Mouse (Mus musculus): ENCODE results near the gene Selp.

The Selp gene

DNA sequence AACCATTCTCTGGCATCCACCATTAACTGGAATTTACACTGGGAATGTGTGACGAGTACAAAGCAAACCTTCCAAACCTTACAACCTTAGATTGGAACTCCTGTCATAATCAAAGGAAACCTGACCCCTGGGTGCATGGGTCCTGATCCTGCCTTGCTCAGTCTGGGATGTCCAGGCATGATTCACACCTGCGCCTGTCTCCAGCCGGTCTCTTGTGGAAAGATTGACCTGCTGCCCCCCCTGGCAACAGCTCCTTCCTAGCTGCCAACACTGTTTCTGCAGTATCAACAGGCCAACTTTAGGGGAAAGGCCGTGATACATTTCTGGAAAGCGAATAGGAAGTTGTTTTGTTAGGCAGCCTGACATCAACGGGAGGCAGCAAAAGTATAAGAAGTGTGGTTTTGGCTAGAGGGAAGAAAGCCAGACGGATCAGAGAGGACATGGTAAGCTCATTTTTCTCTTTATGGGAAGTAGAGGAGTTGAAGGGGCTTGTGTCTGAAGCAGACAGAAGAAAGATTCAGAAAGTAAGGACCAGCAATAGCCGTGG is at the start of gene Selp:
Gene Selp (plus strand): TSS at position 318 of the 547 bp plus-strand sequence.
- DNase-seq: no peak

DNA sequence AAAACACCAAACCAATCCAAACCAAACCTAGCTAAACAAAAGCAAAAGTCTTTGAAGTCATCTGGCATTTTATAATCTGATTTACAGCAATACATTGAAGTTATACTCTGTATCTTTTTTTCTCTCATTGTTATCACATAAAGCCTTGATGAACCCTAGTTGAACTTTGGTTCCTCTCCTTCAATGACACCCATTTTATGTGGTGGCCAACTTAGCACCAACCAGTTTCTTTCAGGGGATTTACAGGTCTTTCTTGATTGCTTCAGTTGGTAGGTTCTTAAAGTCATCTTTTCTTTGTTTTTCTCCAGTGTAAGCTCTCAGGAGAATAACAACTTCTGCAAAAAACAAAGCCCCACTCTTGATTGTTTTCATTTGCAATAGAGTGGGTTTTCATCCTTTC is 45.8 kb upstream of the Selp start:
- DNase-seq: no peak

DNA sequence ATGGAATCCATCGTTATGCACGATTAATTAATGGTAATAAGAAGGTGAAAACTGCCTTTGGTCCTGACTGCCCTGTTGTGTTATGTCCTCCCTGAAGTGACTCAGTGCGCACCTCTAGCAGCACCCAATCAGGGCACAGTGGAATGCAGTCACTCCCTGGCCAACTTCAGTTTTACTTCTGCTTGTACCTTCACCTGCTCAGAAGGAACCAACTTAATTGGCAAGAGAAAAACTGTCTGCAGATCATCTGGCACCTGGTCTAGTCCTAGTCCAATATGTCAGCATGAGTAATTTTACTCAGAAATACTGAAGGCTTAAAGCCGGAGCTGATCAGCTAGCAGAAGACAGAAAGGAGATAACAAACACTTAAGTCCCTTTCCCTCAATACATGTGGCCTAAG is 44.6 kb upstream of the Selp start:
- no peak for DNase-seq

DNA sequence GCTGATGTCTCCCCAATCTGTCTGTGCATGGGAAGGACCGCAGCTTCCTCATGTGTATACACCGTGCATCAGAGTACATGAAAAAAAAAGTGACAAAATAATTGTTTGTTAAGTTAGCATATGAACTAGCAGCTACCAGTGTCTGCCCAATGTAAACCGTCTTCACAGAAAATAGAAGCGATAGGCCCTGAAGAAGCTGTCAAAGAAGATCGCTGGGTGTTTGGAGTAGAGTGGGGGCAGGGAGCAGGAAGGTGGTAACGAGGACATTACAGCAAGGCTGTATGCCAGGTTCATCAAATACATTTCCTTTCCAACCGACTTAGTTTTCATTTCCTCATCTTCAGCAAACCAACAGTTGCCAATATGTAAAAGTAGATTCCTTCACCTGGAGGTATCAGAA is 44.0 kb upstream of the Selp start:
- peak; percentile 29 to 71 for DNase-seq

DNA sequence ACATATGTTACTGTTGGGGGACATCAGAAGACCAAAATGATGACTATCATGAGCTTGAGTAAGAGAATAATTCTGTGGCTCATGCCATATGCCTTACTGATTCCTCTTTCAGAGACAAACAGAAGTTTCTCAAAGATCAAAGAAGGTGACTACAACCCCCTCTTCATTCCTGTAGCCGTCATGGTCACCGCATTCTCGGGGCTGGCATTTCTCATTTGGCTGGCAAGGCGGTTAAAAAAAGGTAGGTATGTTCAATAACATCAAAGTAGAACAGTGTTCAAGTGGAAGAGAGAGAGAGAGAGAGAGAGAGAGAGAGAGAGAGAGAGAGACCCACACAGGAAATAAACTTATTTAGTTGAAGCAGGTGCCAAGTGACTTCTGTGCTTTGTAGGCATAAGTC is 43.1 kb upstream of the Selp start:
- DNase-seq: peak in 1 of 2 experiments; percentile 32

DNA sequence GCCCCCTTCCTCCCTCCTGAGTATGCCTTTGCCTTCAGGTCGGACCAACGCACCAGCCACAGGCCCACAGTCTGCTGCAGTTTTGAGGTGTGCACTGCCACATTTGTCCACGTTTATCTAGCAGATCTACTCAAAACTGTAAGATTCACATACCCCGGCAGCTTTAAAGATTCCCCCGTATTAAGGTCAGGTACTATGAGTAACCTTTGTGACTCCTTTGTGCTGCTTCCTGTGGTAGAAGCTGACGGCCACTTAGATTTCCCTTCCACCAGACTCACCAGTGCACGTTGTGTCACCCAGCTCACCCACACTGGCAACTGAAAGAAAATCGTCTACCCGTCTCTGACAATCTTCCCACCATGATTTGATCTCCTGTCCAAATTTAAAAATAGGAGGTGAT is 42.0 kb upstream of the Selp start:
- no peak for DNase-seq

DNA sequence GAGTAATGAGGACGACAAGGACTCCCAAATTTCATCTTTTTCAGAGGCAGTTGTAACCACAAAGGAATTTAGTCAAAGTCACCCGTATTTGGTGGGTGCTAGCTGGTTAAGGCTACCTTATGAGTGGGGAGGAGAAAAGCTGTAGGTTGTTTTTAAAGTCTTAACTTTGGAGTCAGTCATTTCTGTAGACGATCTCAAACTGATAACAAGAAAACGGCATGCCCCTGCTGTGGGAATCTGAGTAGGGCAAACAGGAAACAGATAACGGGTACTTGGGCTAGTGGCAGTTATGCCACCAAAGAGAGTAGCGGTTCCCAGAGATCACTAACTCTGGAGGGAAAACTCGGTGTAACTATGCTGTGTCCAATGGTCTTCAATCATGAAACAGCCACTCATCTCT is 41.3 kb upstream of the Selp start:
- no peak for DNase-seq

DNA sequence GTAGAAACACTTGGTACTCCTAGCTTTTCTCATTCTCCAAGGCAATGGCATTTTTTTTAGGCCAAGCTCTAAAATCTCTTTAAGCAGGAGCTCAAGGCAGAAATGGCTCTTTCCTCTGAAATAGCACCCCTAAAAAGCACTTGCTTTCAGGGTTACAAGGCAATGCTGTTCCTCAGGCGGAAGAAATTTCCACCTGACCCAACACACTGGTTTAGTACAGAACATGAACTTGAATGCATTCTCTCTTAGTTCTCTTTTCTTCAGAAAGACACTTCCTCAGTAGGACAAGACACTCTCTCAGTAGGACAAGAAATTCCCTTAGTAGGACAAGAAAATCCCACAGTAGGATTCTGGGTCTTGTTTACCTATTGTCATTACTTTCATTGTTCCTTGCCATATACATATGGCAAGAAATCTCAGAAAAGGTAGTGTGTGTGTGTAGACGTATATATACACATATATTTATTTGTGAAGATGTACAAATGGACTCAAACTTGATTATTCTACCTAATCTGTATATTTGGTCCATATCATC is 40.4 kb upstream of the Selp start:
- no peak for DNase-seq

DNA sequence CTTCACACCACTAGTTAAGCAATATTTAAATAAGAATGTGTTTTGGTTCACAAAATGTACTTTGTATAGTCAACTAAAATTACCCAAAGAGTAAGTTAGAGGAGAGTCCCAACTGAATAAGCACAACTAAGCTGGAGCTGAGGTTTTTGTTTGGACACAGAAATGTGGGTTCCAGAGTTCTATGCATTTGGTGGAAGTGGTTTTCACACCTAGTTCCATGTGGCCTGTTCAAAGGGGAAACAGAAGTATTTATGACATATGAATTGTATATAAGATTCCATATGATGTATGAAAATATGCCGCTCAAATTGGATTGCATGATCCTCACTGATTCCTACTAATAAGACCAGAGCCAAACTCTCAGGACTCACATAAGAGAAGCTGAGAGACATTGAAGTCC is 39.6 kb upstream of the Selp start:
- no peak for DNase-seq

DNA sequence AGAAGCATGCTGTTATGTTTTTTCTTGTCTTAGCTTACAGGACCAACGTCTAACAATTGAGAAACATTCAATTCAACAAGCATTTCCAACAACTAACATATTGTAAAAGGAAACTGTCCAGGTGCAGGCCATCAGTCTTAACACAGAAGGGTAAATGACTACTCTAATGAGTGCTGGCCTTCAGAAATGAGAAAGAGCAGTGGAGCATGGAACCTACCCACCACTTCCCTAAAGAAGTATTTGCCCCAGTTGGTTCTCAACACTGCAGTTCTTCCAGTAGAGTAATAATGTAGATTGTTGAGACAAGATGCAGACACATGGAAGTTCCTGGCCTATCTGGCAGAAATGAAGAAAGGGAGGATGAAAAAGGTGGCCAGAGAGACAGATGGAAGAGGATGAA is 38.6 kb upstream of the Selp start:
- DNase-seq: no peak

DNA sequence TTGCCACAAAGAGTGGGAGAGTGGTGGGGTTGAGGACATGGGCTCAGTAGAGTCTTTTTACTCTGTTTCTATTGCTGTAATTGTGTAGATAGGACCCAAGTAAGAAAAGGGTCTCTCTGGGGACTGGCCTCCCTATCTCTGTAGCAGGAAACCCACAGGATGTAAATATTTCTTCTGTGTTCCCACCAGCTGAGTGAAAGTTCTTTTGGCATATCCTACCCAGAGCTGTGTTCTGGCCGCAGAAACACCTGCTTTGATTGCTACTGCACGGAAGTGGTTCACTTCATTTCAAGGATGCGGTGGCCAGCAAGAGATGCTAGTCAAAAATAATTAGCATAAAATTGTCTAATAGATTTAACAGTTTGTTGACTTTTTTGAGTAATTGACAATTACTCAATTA is 38.0 kb upstream of the Selp start:
- peak in 1 of 2 experiments; percentile 51 for DNase-seq

DNA sequence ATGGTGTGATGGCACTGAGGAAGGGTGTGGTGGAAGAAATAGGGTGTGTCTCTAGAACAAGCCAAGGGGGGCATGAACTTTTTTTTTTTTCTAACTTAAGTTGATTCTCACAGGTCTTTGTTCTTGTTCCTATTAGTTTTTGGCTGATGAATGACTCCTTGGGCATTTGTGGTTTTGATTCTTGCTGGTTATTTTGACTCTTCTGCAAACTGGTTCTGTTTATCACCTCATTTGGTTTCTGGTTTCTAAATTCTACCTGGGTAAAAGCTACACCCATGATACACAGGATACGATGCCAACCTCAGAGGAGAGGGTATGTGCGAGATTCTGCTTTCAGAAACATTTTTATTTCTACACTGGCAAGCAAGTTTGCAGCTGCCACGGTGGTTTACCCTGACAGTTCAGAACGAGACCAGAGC is 36.7 kb upstream of the Selp start:
- peak in 1 of 2 experiments; percentile 36 for DNase-seq

DNA sequence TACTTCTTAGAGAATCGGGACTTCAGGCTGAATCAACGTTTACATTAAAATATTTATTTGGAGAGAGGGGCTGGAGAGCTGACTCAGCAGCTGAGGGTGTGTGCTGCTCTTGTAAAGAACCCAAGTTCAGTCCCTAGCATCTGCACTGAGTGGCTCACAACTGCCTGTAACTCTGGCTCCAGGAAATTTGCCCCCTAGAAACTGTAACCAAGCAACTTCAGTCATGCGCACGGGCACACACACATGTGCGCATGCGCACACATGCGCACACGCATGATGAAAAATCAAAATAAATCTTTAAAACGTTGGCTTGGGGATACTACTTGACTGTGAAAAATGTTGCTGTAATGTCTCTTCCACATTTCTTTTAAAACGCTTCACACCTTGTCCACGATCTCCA is 36.0 kb upstream of the Selp start:
- DNase-seq: no peak

DNA sequence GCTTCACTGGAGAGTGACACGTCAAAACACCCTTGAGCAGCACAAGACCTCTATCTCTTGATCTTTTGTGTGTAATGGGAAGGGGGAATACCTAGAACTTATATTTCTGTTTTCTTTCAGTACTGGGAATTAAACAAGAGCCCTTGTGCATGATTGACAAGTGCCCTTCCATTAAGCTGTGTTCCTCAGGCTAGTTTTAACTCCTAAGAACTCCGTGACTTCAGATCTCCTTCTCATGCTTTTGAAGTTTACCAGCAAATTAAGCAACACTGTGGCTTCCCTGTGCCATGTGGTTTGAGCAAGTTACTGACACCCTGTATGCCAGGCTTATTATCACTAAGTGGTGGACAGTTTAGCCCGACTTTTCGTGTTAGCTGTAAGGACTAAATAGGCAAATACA is 32.0 kb upstream of the Selp start:
- DNase-seq: no peak

DNA sequence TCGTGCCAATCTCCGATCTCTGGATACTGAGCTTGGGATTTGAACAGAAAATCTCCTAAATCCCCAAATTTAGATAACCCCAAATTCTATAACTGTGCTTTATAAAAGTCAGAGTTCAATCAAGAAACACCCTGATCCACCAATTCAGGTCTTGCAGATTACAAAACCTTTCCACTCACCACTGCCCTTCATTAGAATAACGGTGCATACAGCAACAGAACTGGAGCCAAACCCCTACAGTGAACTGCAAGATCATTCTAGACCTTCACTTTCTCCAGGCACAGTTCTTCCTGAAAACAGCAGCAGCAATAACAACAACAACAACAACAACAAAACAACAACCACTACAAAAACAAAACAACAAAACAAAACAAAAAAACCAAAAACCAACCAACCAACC is 28.3 kb upstream of the Selp start:
- DNase-seq: no peak

DNA sequence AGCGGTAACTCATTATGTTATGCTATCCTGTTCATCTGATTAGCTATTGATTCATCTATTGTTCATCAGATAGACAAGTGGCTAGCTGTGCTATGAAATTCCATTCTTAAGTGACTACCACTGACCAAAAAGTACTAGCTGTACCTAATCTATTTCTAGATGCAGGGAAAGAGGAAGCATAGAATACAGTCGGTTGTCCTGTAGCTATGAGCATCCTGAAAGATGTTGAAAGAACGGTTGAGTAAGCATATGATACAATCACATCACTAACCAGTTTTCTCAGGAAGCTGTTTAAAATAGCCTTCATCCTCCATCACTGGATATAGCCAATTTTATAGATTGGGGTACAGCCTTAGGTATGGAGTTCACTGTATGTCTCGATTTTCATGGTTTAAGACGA is 27.2 kb upstream of the Selp start:
- DNase-seq: no peak

DNA sequence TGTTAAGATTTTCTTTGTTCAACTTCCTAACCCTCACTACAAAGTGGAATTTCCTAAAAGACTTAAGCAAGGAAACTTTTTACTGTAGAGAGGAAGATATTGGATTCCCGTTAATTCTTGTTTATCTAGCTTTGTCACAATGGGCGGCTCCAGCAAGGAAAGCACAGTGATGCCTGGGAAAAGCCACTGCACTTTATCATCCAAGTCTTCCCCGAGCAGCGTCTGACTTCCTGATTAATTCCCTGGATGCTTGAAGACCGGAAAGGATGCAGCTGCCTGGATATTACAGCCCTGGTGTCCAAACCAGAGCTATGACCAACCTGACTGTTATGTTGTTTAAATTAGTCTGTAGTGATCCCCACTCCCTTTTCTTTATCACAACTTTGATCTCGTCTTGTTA is 18.3 kb upstream of the Selp start:
- no peak for DNase-seq

DNA sequence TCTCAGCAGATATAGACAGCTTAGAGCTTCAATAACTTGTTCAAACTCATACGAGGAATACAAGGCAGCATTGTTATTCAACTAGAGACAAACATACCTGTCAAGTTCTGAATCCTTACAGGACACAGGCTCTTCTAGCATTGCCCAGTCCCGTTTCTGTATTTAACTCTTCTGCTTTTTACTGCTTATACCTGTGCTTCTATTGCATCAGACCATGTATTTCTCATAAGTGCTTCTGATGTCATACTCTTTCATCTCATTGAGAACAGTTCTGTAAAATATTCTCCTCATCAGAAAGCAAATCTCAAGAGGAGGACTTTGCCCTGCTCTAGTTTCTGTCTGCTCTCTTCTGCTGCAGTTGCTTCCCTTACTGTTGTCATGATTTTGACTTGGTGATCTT is 17.2 kb upstream of the Selp start:
- DNase-seq: no peak

DNA sequence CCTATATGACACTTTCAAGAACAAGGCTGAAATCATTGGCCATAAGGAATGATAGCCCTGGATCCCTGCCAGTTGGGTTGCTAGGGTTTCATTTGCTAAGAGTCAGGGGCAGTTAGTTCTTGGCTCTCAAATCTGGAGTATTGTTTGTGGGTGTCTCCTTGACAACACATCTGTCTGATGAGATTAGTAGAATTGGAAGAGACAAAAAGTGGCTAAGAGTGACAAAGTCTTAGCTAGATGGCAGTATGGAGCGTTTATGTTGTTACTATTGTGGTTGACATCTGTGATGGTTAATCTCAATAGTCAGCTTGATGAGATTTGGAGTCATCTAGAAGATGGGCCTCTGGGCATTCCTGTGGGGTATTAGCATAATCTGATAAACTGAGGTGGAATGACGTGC is 16.7 kb upstream of the Selp start:
- DNase-seq: no peak

DNA sequence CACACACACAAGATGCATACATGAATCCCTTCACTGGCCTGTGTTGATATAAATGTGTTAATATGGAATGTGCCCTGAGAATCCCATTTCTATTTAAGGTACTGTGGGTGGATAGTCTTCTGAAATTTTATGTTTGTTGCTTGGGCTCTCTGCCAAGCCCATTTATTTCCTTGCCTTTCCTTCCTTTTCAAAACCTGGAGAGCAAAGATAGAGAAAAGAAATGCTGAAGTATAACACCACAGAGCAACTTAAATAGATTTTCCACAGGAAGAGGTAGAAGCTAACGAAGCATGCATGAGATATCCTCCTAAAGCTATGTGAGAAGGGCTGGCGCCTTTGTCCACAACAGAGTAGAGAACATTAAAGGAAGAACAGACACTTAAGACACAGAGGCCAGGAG is 5.3 kb upstream of the Selp start:
- DNase-seq: no peak

DNA sequence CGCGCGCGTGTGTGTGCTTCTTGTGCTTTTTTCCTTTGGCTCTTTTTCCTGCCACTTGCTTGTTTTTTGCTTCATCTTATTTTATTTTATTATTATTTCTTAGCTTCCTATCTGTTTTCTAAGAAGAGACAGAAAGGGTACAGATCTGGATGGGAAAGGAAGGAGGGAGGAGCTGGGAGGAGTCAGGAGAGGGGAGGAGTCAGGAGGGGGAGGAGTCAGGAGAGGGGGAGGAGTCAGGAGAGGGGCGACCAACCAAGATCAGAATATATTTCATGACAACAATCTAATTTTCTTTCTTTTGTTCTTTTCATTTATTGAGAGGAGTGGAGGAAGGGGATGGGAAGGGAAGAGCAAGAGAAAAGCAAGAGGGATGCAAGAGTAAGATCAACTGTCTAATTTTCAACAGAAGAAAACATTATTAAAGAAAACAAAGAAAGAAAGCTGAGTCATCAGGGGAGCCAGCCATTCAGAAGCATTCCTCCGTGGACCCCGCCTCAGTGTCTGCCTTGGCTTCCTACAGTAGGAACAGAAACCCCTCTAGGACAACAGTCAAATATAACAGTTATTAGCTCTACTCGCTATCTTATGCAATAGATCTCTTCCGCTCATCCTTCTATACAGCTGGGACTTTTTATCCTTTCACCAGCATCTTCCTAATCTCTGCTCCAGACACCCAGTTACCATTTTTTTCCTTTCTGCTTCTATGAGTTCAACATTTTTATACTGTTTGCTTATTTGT is 4.3 kb upstream of the Selp start:
- no peak for DNase-seq

DNA sequence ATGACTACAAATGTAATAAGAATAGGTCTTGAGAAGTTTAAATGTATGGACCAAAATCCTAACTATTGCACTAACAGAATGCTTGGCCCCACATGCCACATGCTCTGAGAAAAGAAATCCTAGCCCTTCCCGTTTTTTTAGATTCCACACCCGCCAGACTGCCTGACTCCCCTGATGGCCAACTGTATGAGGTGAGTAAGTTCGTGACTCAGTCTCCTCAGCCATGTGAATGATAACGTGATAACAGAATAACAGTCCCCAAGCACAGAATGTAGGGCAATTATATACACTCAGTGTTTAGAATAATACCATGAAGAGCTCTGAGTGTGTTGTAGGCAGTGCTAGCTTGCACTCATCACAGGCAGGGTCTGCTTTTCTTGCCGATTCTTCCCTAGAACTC is 784 bp upstream of the Selp start:
- DNase-seq: no peak

DNA sequence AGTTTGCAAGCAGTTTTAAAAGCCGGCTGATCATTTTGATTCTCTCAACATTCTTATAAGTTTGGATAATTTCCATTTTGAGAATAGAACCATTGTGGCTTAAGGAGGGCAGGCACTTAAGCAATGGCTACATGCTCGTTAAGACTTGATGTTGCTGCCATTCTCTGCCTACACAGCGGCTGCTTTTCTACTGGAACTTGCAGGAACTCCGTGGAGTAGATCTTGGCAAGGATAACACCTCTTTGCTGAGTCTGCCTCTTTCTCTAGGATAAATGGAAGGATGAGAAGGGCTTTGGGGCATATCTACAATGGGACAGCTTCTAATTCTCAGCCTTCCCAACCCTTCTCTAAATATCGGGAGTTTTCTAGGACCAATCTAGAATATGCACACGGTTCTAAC is 583 bp downstream of the Selp start:
- DNase-seq: no peak

DNA sequence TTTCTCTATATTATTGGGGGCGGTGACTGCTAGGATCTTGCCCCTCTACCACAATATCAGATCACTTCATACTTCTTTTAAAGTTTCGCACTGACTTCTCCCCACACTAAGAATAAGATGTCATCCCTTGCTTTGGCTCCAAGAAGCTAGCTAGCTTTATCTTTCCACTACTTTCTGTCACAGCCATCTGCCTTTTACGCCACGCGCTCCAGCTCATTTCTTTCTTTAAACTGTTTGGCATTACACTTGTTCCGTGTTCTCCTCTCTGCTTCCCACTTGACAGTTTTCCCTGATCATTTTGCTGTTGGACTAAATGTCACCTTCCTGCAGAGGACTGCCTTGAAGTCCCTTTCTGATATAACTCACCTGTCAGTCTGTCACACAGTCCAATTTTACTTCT is 2.8 kb downstream of the Selp start:
- DNase-seq: no peak
